Mouse (Mus musculus): ENCODE data around the gene Pnmal2. TPM values are rescaled to one million over a fixed set of nuclear protein-coding genes. Genes with fewer than 3 reads are reported as not detected.

Pnmal2 gene
- polyA plus RNA-seq, 2 experiments = 13.9 to 18.8 TPM

GRCm38 (mm10) chr7:16937312-16937711, 7.2 kb upstream of the Pnmal2 start:
- DNase-seq (ENCODE audit: low spot score) = no peak
- TF ChIP-seq POLR2A (IDR thresholded peaks at IDR 0.05; ENCODE audit: borderline replicate concordance, extremely low read depth, insufficient read depth, insufficient read length) = no peak
- Histone ChIP-seq H3K27ac (replicated peaks; ENCODE audit: low read depth, low read length) (no peak overlapping the region), H3K4me2 (replicated peaks; ENCODE audit: low read depth, low read length, severe bottlenecking) (no peak overlapping the region), H3K9me3 (ENCODE audit: control insufficient read depth, low read length) (no peaks in the 10 kb centered on the region), H3K9ac (ENCODE audit: low read depth, low read length, severe bottlenecking) (no peak overlapping the region), H3K4me1 (ENCODE audit: control insufficient read depth, insufficient read depth, low read length) (peaks cover 11% of the 10 kb centered on the region), H3K27me3 (ENCODE audit: control insufficient read depth, insufficient read depth, low read length) (no peaks in the 10 kb centered on the region), H3K36me3 (ENCODE audit: control insufficient read depth, insufficient read depth, low read length) (no peaks in the 10 kb centered on the region), H3K4me3 (replicated peaks; ENCODE audit: low read length) (no peak overlapping the region)
- WGBS = 45% methylated on average over 4 of the region's 4 CpGs
- ATAC-seq (ENCODE audit: low FRiP score, low read depth) = no peak

GRCm38 (mm10) chr7:16938117-16938791, 6.2 kb upstream of the Pnmal2 start:
- Histone ChIP-seq H3K27ac (replicated peaks; ENCODE audit: low read depth, low read length) (no peak overlapping the region), H3K4me2 (replicated peaks; ENCODE audit: low read depth, low read length, severe bottlenecking) (no peak overlapping the region), H3K4me1 (ENCODE audit: control insufficient read depth, insufficient read depth, low read length) (peaks cover 11% of the 10 kb centered on the region), H3K9ac (ENCODE audit: low read depth, low read length, severe bottlenecking) (no peak overlapping the region), H3K9me3 (ENCODE audit: control insufficient read depth, low read length) (no peaks in the 10 kb centered on the region), H3K4me3 (replicated peaks; ENCODE audit: low read length) (no peak overlapping the region), H3K27me3 (ENCODE audit: control insufficient read depth, insufficient read depth, low read length) (no peaks in the 10 kb centered on the region), H3K36me3 (ENCODE audit: control insufficient read depth, insufficient read depth, low read length) (no peaks in the 10 kb centered on the region)
- TF ChIP-seq POLR2A (IDR thresholded peaks at IDR 0.05; ENCODE audit: borderline replicate concordance, extremely low read depth, insufficient read depth, insufficient read length) = no peak
- DNase-seq (ENCODE audit: low spot score) = no peak
- ATAC-seq (ENCODE audit: low FRiP score, low read depth) = peak; percentile 76
- WGBS = 66% methylated on average over 17 of the region's 17 CpGs

- H3K9me3 ChIP-seq (ENCODE audit: control insufficient read depth, low read length) = no peaks in the 10 kb centered on the region
- DNase-seq (ENCODE audit: low spot score) = no peak
- no peak overlapping the region for H3K9ac ChIP-seq (ENCODE audit: low read depth, low read length, severe bottlenecking)
- no peak overlapping the region for H3K4me3 ChIP-seq (replicated peaks; ENCODE audit: low read length)
- no peak for TF ChIP-seq POLR2A (IDR thresholded peaks at IDR 0.05; ENCODE audit: borderline replicate concordance, extremely low read depth, insufficient read depth, insufficient read length)
- 51% methylated on average over 7 of the region's 7 CpGs for WGBS
- no peaks in the 10 kb centered on the region for H3K36me3 ChIP-seq (ENCODE audit: control insufficient read depth, insufficient read depth, low read length)
- H3K27ac ChIP-seq (replicated peaks; ENCODE audit: low read depth, low read length) = peak overlapping the region; percentile 67
- peaks cover 20% of the 10 kb centered on the region for H3K4me1 ChIP-seq (ENCODE audit: control insufficient read depth, insufficient read depth, low read length)
- no peak for ATAC-seq (ENCODE audit: low FRiP score, low read depth)
- H3K27me3 ChIP-seq (ENCODE audit: control insufficient read depth, insufficient read depth, low read length) = peaks cover 4% of the 10 kb centered on the region; the same call in 1 of the 2 replicates
- no peak overlapping the region for H3K4me2 ChIP-seq (replicated peaks; ENCODE audit: low read depth, low read length, severe bottlenecking)
Observed at GRCm38 (mm10) chr7:16940292-16940691, 4.2 kb upstream of the Pnmal2 start.

GRCm38 (mm10) chr7:16942861-16943260, 1.6 kb upstream of the Pnmal2 start:
- Histone ChIP-seq H3K36me3 (ENCODE audit: control insufficient read depth, insufficient read depth, low read length) (no peaks in the 10 kb centered on the region), H3K4me1 (ENCODE audit: control insufficient read depth, insufficient read depth, low read length) (peaks cover 42% of the 10 kb centered on the region), H3K4me2 (replicated peaks; ENCODE audit: low read depth, low read length, severe bottlenecking) (no peak overlapping the region), H3K27ac (replicated peaks; ENCODE audit: low read depth, low read length) (no peak overlapping the region), H3K4me3 (replicated peaks; ENCODE audit: low read length) (no peak overlapping the region), H3K27me3 (ENCODE audit: control insufficient read depth, insufficient read depth, low read length) (peaks cover 27% of the 10 kb centered on the region), H3K9me3 (ENCODE audit: control insufficient read depth, low read length) (no peaks in the 10 kb centered on the region), H3K9ac (ENCODE audit: low read depth, low read length, severe bottlenecking) (no peak overlapping the region)
- no peak for TF ChIP-seq POLR2A (IDR thresholded peaks at IDR 0.05; ENCODE audit: borderline replicate concordance, extremely low read depth, insufficient read depth, insufficient read length)
- 63% methylated on average over 4 of the region's 4 CpGs for WGBS
- DNase-seq (ENCODE audit: low spot score) = no peak
- no peak for ATAC-seq (ENCODE audit: low FRiP score, low read depth)

- ATAC-seq (ENCODE audit: low FRiP score, low read depth) = no peak
- H3K4me1 ChIP-seq (ENCODE audit: control insufficient read depth, insufficient read depth, low read length) = peaks cover 53% of the 10 kb centered on the region
- H3K4me3 ChIP-seq (replicated peaks; ENCODE audit: low read length) = peak overlapping the region; percentile 55
- H3K36me3 ChIP-seq (ENCODE audit: control insufficient read depth, insufficient read depth, low read length) = no peaks in the 10 kb centered on the region
- no peaks in the 10 kb centered on the region for H3K9me3 ChIP-seq (ENCODE audit: control insufficient read depth, low read length)
- peak overlapping the region; percentile 50; the same call in 1 of the 2 replicates for H3K27ac ChIP-seq (replicated peaks; ENCODE audit: low read depth, low read length)
- H3K9ac ChIP-seq (ENCODE audit: low read depth, low read length, severe bottlenecking) = peak overlapping the region; percentile 67
- DNase-seq (ENCODE audit: low spot score) = no peak
- peaks cover 34% of the 10 kb centered on the region for H3K27me3 ChIP-seq (ENCODE audit: control insufficient read depth, insufficient read depth, low read length)
- WGBS = 3% methylated on average over 21 of the region's 22 CpGs
- no peak for TF ChIP-seq POLR2A (IDR thresholded peaks at IDR 0.05; ENCODE audit: borderline replicate concordance, extremely low read depth, insufficient read depth, insufficient read length)
- H3K4me2 ChIP-seq (replicated peaks; ENCODE audit: low read depth, low read length, severe bottlenecking) = peak overlapping the region; percentile 79
Observed at GRCm38 (mm10) chr7:16944808-16945315, 380 bp downstream of the Pnmal2 start.

Data from limb, embryonic 14.5 days (tissue).